Mouse (Mus musculus) embryonic facial prominence, embryonic 12.5 days (tissue): ENCODE results near the gene Ash1l. TPM values are rescaled to one million over a fixed set of nuclear protein-coding genes. Genes with fewer than 3 reads are reported as not detected.

Source experiments
- ATAC-seq: fragments of 200-750 bp; cut with Nextera tagmentation; 2 replicates; pipeline ENCODE4 v1.8.0; 2017; ENCODE audit not compliant: insufficient number of reproducible peaks, insufficient read depth, low FRiP score, low TSS enrichment
- H3K27ac ChIP-seq: fragments of 300-500 bp; sonication (generic); 2 replicates; pipeline ENCODE4 v1.5.1; 2016; ENCODE audit warnings: mild to moderate bottlenecking
- H3K27me3 ChIP-seq: fragments of 300-500 bp; sonication (generic); 2 replicates; pipeline ENCODE4 v1.6.1; 2016; ENCODE audit warnings: mild to moderate bottlenecking, moderate library complexity
- H3K36me3 ChIP-seq: fragments of 300-500 bp; sonication (generic); 2 replicates; pipeline ENCODE4 v1.6.1; 2016; ENCODE audit warnings: mild to moderate bottlenecking
- H3K4me1 ChIP-seq: fragments of 300-500 bp; sonication (generic); 2 replicates; pipeline ENCODE4 v1.6.1; 2016
- H3K4me2 ChIP-seq: fragments of 300-500 bp; sonication (generic); replicated peaks from 2 replicates; pipeline ENCODE4 v1.6.1; 2016; ENCODE audit warnings: mild to moderate bottlenecking, moderate library complexity
- H3K4me3 ChIP-seq: fragments of 300-500 bp; sonication (generic); 2 replicates; pipeline ENCODE4 v1.5.1; 2016; ENCODE audit warnings: mild to moderate bottlenecking
- H3K9ac ChIP-seq: fragments of 300-500 bp; sonication (generic); 2 replicates; pipeline ENCODE4 v1.6.1; 2016; ENCODE audit warnings: mild to moderate bottlenecking, moderate library complexity
- H3K9me3 ChIP-seq: fragments of 300-500 bp; sonication (generic); 2 replicates; pipeline ENCODE4 v1.6.1; 2016; ENCODE audit warnings: mild to moderate bottlenecking, moderate library complexity
- WGBS: fragments of 180-500 bp; shearing (Covaris S2); methylation state at CpG from one replicate; pipeline ENCODE4 v1.1.7; 2016; 5-methylcytosine and 5-hydroxymethylcytosine counted together
- polyA plus RNA-seq: library from polyadenylated mRNA; unstranded; fragments of >200 nt; fragmentation: Nextera tagmentation; extraction: Ambion mirVana; gene quantifications from 2 replicates; pipeline ENCODE4 v1.2.1, GENCODE M21; 2016

Gene Ash1l
- polyA plus RNA-seq, 1 experiment from 2014 or later: 25.5 TPM

DNA sequence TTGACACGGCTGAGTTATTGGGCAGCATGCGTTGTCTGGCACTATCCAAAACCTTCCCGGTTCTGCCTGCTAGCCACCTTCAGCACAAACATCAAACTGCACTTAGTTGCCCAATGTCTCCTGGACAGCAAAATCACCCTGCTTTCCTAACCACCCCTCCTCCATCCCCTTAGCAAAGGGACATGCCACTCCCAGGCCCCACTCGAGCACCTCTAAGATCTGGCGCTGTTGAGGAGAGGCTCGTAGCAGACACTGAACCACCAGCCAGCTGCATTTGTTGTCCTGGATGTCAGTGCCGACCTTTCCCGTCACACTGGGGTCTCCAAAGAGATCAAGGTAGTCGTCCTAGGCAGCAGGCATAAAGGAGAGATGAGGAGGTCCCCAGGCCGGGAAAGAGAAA is 143.6 kb downstream of the Ash1l start:
- WGBS: 87% methylated on average over 10 of the region's 10 CpGs
- Histone ChIP-seq H3K4me1 (peaks cover 18% of the 10 kb centered on the region), H3K4me3 (no peak overlapping the region), H3K27ac (no peak overlapping the region), H3K9me3 (no peaks in the 10 kb centered on the region), H3K36me3 (peaks cover 48% of the 10 kb centered on the region), H3K4me2 (no peak overlapping the region), H3K9ac (no peak overlapping the region), H3K27me3 (peaks cover 15% of the 10 kb centered on the region)
- ATAC-seq: no peak

DNA sequence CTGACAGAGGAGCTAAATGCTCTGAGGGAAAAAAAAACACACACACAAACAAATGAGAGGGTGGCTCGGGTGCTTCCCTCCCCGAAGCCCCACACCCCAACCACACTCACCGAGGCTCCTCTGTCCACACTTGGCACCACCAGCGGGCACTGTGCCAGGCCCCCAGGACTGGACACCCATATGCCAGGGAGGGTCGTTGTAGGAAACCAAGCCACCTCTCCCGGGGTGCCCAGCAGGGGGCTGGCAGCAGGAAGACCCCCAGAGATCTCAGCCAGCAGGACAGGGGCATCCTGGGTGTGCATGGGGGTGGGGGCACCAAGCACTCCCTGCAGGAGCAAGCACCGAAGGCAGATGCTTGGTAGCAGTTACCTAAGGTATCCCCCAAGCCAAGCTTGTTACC is 150.4 kb downstream of the Ash1l start, which contains the start of gene Gm43738:
TSS of gene Gm43738 (minus strand) at position 289 of the 400 bp plus-strand sequence.
- Histone ChIP-seq H3K27ac (peak within 1 kb of the TSS; percentile 68; the same call in 1 of the 2 replicates), H3K27me3 (no peaks in the 10 kb centered on the region), H3K4me3 (peak within 1 kb of the TSS; percentile 76), H3K4me1 (peaks cover 22% of the 10 kb centered on the region), H3K9ac (peak within 1 kb of the TSS; percentile 72), H3K4me2 (peak within 1 kb of the TSS; percentile 92), H3K36me3 (peaks cover 35% of the 10 kb centered on the region), H3K9me3 (no peaks in the 10 kb centered on the region)
- no peak for ATAC-seq
- 48% methylated on average over 7 of the region's 7 CpGs for WGBS

GRCm38 (mm10) chr3:89101459-89101811 is 151.0 kb downstream of the Ash1l start:
- Histone ChIP-seq H3K4me1 (peaks cover 22% of the 10 kb centered on the region), H3K27ac (peak overlapping the region; percentile 68; the same call in 1 of the 2 replicates), H3K36me3 (peaks cover 29% of the 10 kb centered on the region), H3K4me2 (peak overlapping the region; percentile 92), H3K9me3 (no peaks in the 10 kb centered on the region), H3K27me3 (no peaks in the 10 kb centered on the region), H3K9ac (peak overlapping the region; percentile 72), H3K4me3 (peak overlapping the region; percentile 76)
- WGBS: under 1% methylated on average over 19 of the region's 19 CpGs
- ATAC-seq: peak; percentile 22; the same call in 1 of the 2 replicates

DNA sequence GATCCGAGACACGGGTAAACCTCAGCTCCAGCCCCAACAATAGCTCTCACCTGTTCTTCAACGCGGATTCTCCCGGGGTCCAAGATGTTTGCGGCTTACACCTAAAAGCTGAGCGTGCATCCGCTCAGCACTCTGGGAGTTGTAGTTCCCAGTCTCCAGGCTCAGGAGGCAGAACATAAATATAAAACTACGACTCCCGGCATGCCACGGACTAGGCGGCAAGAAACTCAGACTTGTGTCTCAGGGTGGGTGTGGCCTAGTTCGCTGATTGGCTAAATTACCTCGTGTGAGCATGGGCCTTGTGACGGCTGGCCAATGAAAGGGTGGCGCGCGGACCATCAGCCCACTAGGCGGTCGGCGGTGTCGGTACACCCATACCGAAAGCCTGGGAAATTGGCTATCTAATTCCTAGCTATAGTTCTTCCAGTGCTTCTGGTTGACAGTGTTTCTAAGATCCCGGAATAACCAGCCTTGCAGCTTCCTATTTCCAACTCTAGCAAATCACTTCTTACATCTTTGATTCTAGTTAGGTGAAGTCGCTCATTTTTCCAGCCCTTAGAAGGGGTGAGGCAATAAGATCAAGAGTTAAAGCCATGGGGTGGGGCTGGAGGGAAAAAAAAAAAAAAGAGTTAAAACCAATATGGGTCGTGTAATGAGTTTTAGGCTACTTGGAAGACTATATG is 151.5 kb downstream of the Ash1l start, which contains the start of gene Fdps:
TSS of gene Fdps (minus strand) at position 148 of the 683 bp plus-strand sequence.
- Histone ChIP-seq H3K9ac (peak within 1 kb of the TSS; percentile 72), H3K36me3 (peaks cover 24% of the 10 kb centered on the region), H3K27me3 (no peaks in the 10 kb centered on the region), H3K27ac (peak within 1 kb of the TSS; percentile 68), H3K4me1 (peaks cover 22% of the 10 kb centered on the region), H3K4me2 (peak within 1 kb of the TSS; percentile 92), H3K4me3 (peak within 1 kb of the TSS; percentile 76), H3K9me3 (no peaks in the 10 kb centered on the region)
- WGBS: 0% methylated on average over 26 of the region's 26 CpGs
- ATAC-seq: peak; percentile 99

- Histone ChIP-seq H3K9me3 (no peaks in the 10 kb centered on the region), H3K4me2 (peak overlapping the region; percentile 92), H3K9ac (no peak overlapping the region), H3K4me1 (peaks cover 22% of the 10 kb centered on the region), H3K27ac (peak overlapping the region; percentile 60; the same call in 1 of the 2 replicates), H3K4me3 (peak overlapping the region; percentile 76), H3K36me3 (peaks cover 20% of the 10 kb centered on the region), H3K27me3 (no peaks in the 10 kb centered on the region)
- ATAC-seq: no peak
- WGBS: 59% methylated on average over 12 of the region's 12 CpGs
These were observed 152.3 kb downstream of the Ash1l start for GRCm38 (mm10) chr3:89102495-89103290.

DNA sequence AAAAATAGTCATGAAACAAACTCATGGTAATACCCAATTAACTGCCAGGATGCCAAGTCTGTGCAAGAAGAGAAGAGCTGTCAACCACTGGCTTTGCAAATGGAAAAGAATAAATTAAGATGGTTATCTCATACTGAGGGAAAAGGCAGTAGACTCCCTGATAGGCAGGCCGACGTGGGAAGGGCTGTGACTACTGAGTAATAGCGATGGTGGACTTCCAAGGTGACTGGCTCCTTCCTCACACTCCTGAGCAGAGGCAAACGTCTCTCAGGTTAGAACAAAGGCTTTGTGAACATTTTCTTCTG is 152.8 kb downstream of the Ash1l start:
- 72% methylated on average over 4 of the region's 4 CpGs for WGBS
- ATAC-seq: no peak
- no peak overlapping the region for H3K4me2 ChIP-seq
- H3K36me3 ChIP-seq: peaks cover 15% of the 10 kb centered on the region
- H3K9me3 ChIP-seq: no peaks in the 10 kb centered on the region
- peaks cover 22% of the 10 kb centered on the region for H3K4me1 ChIP-seq
- no peak overlapping the region for H3K9ac ChIP-seq
- no peak overlapping the region for H3K4me3 ChIP-seq
- H3K27ac ChIP-seq: no peak overlapping the region
- no peaks in the 10 kb centered on the region for H3K27me3 ChIP-seq

- no peaks in the 10 kb centered on the region for H3K27me3 ChIP-seq
- no peaks in the 10 kb centered on the region for H3K4me1 ChIP-seq
- H3K4me3 ChIP-seq: no peak overlapping the region
- no peak overlapping the region for H3K4me2 ChIP-seq
- H3K27ac ChIP-seq: no peak overlapping the region
- no peaks in the 10 kb centered on the region for H3K9me3 ChIP-seq
- H3K9ac ChIP-seq: no peak overlapping the region
- no peaks in the 10 kb centered on the region for H3K36me3 ChIP-seq
- ATAC-seq: no peak
These were observed 156.5 kb downstream of the Ash1l start for GRCm38 (mm10) chr3:89106881-89107280.

DNA sequence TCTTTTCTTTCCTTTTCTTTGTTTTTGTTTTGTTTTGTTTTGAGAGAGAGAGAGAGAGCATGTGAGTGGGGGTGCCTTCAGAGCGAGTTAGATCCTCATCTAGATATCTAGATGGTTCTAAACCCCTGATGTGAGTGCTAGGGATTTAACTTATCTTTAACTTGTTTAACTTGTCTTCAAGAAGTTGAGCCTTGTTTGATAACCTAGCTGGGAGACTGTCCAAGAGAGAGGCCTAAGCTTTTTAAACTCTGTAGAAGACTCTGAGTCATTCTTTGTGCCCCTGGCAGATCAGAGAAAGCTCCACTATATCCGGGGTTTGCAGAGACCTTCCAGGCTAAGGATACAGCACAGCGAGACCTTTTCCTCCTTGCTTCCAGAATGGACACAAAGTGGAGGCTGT is 157.1 kb downstream of the Ash1l start:
- no peak for ATAC-seq

DNA sequence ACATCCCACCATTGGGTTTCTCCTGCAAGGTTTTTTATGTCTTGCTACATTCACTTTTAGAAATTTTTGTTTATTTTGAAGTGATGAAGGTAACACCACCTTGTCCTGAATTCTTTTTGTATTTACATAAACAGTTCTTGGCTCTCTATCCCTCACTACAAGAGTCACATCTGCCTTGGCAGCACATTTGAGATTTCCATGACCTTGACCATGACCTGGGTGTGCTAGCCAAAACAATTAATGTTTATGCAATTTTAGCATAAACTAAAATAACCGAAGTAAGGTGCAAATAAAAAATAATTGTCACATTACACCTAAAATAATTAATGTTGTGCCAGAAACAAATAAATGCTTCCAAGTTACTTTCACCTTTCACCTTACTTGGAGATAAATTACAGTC is 157.7 kb downstream of the Ash1l start:
- Histone ChIP-seq H3K4me2 (no peak overlapping the region), H3K9ac (no peak overlapping the region), H3K27ac (no peak overlapping the region), H3K9me3 (no peaks in the 10 kb centered on the region), H3K4me3 (no peak overlapping the region), H3K36me3 (no peaks in the 10 kb centered on the region), H3K27me3 (no peaks in the 10 kb centered on the region), H3K4me1 (no peaks in the 10 kb centered on the region)
- WGBS: 65% methylated on average over 1 of the region's 1 CpGs
- no peak for ATAC-seq

More for the DNA sequence above, 157.1 kb downstream of the Ash1l start:
- Histone ChIP-seq H3K4me3 (no peak overlapping the region), H3K9me3 (no peaks in the 10 kb centered on the region), H3K4me2 (no peak overlapping the region), H3K36me3 (no peaks in the 10 kb centered on the region), H3K4me1 (no peaks in the 10 kb centered on the region), H3K9ac (no peak overlapping the region), H3K27ac (no peak overlapping the region), H3K27me3 (no peaks in the 10 kb centered on the region)
- WGBS: 65% methylated on average over 3 of the region's 3 CpGs

- Histone ChIP-seq H3K36me3 (no peaks in the 10 kb centered on the region), H3K9ac (no peak overlapping the region), H3K27me3 (no peaks in the 10 kb centered on the region), H3K4me1 (no peaks in the 10 kb centered on the region), H3K9me3 (no peaks in the 10 kb centered on the region), H3K4me2 (no peak overlapping the region), H3K27ac (no peak overlapping the region), H3K4me3 (no peak overlapping the region)
- 82% methylated on average over 4 of the region's 4 CpGs for WGBS
- no peak for ATAC-seq
These were observed 162.6 kb downstream of the Ash1l start for GRCm38 (mm10) chr3:89113058-89113457.

DNA sequence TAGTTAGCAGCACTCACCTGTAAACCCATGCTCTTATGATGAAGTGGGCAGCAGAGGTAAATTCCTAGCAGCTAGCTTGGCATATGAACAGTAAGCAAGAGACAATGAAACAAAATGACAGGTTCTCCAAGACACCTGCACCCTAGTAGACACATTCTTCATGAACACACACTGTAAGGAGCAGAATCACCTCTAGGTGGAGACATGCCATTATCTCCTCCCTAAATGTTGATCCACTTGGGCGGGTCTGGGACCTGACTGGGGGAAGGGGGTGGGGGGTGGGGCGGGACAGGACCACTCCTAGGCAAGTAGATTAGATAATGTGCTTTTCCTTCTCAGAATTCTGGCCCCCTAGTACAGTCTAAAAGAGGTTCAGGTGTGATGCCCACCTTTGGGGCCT is 165.1 kb downstream of the Ash1l start:
- no peaks in the 10 kb centered on the region for H3K27me3 ChIP-seq
- ATAC-seq: no peak
- no peak overlapping the region for H3K4me3 ChIP-seq
- no peak overlapping the region for H3K27ac ChIP-seq
- H3K4me1 ChIP-seq: no peaks in the 10 kb centered on the region
- H3K9ac ChIP-seq: no peak overlapping the region
- H3K36me3 ChIP-seq: no peaks in the 10 kb centered on the region
- no peaks in the 10 kb centered on the region for H3K9me3 ChIP-seq
- no peak overlapping the region for H3K4me2 ChIP-seq
- 17% methylated on average over 2 of the region's 2 CpGs for WGBS

- Histone ChIP-seq H3K4me1 (no peaks in the 10 kb centered on the region), H3K9me3 (no peaks in the 10 kb centered on the region), H3K27me3 (no peaks in the 10 kb centered on the region), H3K36me3 (no peaks in the 10 kb centered on the region), H3K4me3 (no peak overlapping the region), H3K27ac (no peak overlapping the region), H3K9ac (no peak overlapping the region), H3K4me2 (no peak overlapping the region)
- no peak for ATAC-seq
- WGBS: 82% methylated on average over 2 of the region's 2 CpGs
These were observed 172.9 kb downstream of the Ash1l start for GRCm38 (mm10) chr3:89123313-89123712.
